Mouse (Mus musculus) E14TG2a.4 (cell line): ENCODE measurements around the gene Pdap1.

Experiments
- CTCF ChIP-seq: conservative IDR thresholded peaks from 2 replicates; pipeline ENCODE4 v1.5.1; 2014; ENCODE audit warnings: low read length
- NANOG ChIP-seq: IDR thresholded peaks from 2 replicates; pipeline ENCODE4 v1.6.1; 2014; ENCODE audit warnings: borderline replicate concordance, low read length, mixed read lengths

DNA sequence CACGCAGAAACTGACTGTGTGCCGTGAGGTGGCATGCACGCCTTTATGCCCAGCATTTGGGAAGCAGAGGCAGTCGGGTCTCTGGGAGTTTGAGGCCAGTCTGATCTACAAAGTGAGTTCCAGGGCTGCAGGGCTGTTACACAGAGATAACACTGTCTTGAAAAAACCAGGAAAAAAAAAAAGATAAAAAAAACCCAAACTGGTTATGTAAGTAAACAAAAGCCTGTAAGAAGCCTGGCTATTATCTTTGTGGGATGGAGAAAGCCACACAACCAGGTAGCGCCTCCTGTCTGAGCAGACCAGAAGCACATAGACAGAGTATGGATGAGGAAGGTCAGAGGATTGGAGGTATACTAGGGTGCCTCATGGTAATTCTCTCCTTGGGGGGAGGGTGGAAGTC lies 12.7 kb upstream of the Pdap1 start:
- TF ChIP-seq CTCF (no peak), NANOG (no peak)
